Mouse (Mus musculus): ENCODE data around the gene E330017A01Rik.

E330017A01Rik gene

DNA sequence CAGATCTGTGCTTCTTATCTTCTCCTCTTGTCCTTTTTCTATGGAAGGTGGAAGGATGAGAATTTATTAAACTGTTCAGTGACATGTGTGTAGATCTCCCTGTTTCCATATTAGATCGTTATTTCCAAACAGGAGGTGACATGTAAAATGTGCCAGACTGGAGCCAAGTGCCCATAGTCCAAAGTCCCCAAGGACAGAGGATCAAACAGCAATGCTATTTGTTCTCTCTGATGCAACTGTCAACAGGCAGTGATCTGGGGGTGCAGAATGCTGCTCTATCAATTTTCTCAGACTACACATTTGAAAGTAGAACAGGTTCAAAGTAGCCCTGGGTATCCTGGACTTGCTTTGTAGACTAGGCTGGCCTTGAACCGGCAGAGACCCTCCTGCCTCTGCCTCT, 25.3 kb upstream of the E330017A01Rik start:
- DNase-seq (ENCODE audit: extremely low read depth, low read depth, low spot score), result no peak

- DNase-seq (ENCODE audit: extremely low read depth, low read depth, low spot score), result no peak
Measured at GRCm38 (mm10) chr16:58663021-58663420, 24.5 kb upstream of the E330017A01Rik start.

DNA sequence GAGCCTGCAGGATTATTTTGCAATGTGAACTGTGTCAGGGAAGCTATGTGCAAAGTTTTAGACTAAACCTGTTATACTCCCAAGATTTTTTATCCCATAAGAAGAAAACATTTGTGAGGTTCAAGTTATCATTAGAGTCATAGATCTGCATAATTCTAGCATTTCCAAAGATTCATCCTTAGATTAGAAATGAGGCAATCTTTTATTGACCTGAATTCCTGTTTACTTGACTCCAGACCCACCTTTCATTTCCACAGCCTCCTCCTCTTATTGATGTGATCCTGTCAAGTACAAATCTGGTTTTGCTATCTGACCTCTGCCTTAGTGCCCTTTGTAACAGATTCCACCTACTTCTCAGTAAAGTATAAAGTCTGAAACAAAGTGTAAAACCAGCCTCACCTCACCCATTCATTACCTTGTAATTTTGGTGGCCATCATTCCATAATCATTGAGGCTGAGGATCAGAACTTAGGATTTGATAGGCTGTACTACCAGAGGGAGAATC, 23.8 kb upstream of the E330017A01Rik start:
- no peak for DNase-seq (ENCODE audit: extremely low read depth, low read depth, low spot score)

- no peak for DNase-seq (ENCODE audit: extremely low read depth, low read depth, low spot score)
Measured at GRCm38 (mm10) chr16:58661826-58662225, 23.3 kb upstream of the E330017A01Rik start.

DNA sequence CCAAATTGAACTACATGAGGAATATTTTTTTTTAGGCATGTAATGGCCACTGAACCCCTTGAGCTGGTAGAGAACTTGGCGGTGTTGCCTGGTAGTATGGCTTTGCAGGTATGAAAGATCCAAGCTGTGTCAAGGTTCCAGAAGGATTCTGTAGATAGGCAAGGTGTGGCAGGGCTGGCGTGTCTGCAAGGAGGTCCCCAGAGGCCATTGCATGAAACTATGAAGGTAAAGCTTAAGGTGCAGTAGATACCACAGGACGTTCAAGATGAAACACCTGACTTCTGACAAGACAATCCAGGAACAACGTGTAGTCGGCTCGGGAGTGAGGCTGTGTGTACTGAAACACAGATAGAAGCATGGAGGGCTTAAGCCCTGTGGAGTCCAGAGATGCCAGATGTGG, 20.1 kb upstream of the E330017A01Rik start:
- no peak for DNase-seq (ENCODE audit: extremely low read depth, low read depth, low spot score)

- no peak for DNase-seq (ENCODE audit: extremely low read depth, low read depth, low spot score)
Measured at GRCm38 (mm10) chr16:58656526-58656925, 18.0 kb upstream of the E330017A01Rik start.

- DNase-seq (ENCODE audit: extremely low read depth, low read depth, low spot score), result no peak
Measured at GRCm38 (mm10) chr16:58655751-58656150, 17.2 kb upstream of the E330017A01Rik start.

- DNase-seq (ENCODE audit: extremely low read depth, low read depth, low spot score), result no peak
Measured at GRCm38 (mm10) chr16:58649979-58650378, 11.4 kb upstream of the E330017A01Rik start.

DNA sequence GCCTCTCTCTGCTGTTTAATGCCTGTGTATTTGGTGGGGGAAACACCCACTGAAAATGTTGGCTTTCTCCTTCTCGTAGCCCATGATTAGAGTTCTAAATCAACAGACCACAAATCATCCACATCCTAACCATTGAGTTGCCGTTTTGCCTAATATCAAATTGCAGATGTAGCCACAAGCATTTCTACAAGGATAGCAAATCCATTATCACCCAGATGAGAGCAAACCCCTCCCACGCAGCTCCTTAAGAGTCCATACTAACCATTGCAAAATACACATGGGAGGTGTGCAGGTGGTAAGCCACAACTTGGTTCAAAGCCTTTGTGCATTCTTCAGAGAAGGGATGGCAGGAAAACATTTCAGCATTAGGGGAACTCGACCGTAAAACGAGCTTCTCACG, 523 bp downstream of the E330017A01Rik start:
- no peak for DNase-seq (ENCODE audit: extremely low read depth, low read depth, low spot score)

DNA sequence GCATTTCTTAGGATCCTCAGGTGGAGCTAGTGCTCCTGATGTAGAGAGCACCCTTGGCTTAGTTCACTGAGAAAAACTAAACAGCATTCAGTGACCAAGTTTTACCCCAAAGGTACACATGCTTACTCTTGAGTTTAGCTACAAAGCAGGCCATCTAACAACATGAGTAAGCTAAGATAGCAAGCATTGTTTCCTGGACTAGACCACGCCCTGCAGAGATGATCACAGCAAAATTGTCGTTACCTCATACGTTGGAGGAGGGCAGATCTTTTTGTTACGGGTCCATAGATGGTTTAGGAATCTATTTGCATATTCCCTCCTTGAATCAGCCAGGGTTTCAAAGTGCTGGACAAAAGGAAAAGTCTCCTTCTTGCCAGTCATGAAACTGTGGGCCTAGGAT, 1.1 kb downstream of the E330017A01Rik start:
- DNase-seq (ENCODE audit: extremely low read depth, low read depth, low spot score), result no peak

DNA sequence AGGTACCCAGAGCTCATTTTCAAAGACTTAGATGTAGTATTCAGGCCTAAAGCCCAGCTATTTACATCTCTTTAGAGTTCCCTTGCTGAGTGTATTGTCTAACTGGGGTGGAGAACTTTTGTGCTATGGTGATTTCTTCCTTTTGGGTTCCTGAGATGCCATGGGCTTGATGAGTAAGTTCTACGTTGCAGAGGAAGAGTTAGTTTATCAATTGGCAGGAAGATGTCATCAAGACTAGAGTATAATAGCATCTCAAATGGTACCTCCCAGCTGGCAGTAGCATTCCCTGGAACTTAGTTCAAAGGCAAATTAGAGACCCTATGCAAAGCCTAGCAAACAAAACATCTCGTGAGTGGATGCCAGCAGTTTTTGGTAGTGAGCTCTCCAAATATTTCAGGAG, 2.7 kb downstream of the E330017A01Rik start:
- DNase-seq (ENCODE audit: extremely low read depth, low read depth, low spot score), result no peak

DNA sequence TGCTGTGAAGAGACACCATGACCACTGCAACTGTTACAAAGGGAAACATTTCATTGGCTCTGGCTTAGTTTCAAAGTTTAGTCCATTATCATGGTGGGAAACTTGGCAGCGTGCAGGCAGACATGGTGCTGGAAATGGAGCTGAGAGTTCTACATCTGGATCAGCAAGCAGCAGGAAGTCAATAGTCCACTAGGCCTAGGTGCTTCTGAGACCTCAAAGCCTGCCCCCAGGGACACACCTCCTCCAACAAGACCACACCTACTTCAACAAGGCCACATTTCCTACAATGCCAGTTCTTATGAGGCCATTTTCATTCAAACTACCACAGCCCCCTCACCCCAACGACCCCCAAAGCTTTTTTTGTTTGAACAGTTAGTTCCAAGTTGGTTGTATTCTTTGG, 8.8 kb downstream of the E330017A01Rik start:
- no peak for DNase-seq (ENCODE audit: extremely low read depth, low read depth, low spot score)

DNA sequence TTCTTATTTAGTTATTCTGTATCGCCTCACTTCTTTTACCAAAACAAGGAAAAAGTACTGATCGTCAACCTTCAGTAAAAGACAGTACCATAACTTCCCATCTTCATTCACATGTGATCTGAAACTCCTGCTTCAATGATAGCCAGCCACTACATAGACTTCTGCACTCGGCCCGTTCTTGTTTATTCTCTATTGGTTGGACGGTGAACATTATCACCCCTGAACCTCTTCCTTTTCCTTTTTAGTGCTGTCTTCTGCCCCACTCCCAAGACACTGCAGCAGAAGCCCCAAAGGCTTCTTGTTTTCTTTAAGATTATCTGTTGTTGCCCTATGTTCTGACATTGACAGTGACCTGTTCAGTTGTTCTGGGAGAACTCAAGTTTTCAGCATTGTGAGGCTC, 9.6 kb downstream of the E330017A01Rik start:
- DNase-seq (ENCODE audit: extremely low read depth, low read depth, low spot score), result no peak

GRCm38 (mm10) chr16:58628336-58628680, 10.2 kb downstream of the E330017A01Rik start:
- no peak for DNase-seq (ENCODE audit: extremely low read depth, low read depth, low spot score)

DNA sequence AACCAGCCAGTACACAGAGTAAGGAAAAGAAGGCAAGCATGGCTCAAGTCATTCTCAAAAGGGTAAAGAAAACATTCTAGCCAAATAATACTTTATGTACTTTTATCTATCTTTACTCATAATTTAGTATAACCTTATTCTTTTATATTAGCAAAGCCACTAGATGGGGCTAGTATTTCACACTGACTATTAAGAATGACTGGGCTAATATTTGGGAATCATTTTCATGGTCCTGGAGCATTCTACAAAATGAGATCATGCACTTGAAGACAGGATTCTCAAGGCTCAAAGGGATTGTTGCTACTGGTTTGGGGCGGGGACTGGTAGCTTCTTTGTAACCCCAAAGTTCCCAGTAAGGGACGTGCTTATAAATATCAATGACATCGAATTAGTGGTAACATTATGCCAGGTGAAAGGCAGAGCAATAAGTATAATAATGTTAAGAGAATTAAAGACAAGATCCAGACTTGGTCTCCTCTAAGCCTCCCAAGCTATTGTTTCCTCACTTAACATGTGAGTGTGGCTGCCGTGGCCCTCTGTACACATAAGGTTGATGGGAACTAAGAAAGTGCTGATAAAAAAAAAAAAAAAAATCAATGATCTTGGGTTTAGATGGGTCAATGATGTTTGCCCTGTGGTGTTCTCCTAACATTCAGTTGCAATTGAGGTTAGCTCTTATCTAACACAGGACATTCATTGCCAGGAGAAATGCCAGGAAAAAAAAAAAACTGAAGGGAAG, 10.8 kb downstream of the E330017A01Rik start:
- no peak for DNase-seq (ENCODE audit: extremely low read depth, low read depth, low spot score)

- no peak for DNase-seq (ENCODE audit: extremely low read depth, low read depth, low spot score)
Measured at GRCm38 (mm10) chr16:58623944-58624343, 14.6 kb downstream of the E330017A01Rik start.

DNA sequence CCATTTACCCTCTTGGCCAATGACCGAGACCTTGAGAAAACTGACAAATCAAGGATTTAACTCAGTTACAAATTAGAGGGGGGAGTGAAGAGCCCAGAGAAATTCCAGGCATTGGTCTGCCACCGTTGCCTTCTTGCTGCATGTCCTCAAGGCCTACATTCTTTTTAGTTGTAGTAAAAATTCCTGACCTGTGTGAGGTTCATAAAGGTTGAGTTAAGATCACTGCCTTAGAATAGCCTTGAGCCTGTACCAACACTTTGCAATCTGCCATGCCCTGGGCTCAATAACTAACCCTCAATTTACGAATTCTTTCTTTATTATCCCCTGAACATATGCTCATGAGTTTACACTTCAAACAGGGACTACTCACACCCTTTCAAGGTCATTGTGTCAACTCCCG, 15.4 kb downstream of the E330017A01Rik start:
- DNase-seq (ENCODE audit: extremely low read depth, low read depth, low spot score), result no peak

DNA sequence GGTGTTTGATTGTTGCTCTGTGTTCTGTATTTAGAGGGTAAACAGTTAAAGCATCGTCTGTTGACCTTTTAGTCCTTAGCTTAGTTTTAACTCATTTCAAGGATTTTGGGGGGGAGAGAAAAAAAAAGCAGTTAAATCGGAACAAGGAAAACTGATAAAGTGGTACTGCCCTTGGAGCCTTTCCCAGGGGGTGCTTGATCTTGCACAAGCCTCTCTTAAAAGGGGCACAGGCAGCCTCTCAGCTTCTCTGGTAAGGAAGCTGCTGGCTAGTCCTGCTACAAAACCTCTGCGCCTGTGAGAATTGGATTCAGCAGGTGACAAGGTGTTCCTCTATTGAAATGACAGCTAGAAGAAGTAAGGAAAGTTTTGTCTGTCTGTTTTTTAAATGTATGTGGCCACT, 16.2 kb downstream of the E330017A01Rik start:
- DNase-seq (ENCODE audit: extremely low read depth, low read depth, low spot score), result no peak

- DNase-seq (ENCODE audit: extremely low read depth, low read depth, low spot score), result no peak
Measured at GRCm38 (mm10) chr16:58617346-58617745, 21.2 kb downstream of the E330017A01Rik start.

DNA sequence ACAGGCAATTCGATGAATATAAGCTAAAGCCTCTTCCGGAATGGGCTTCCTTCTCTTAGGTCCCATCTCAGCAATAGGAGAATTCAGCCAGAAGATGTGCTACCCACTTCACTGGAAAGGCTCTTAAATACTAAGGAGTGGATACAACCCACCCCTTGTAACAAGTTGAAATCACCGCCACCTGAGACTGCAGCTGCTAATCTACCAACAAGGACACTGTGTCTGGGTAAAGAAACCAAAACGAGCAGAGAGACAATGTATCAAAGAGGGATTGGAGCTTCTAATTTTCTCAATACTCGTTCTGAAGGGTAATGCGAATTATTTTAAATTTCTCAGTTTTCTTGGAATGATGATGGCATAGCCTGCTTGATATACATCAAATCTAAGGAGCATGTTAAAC, 21.7 kb downstream of the E330017A01Rik start, which contains the start of gene Gm813:
Gm813 (minus strand) TSS at position 101 of the 400 bp plus-strand sequence.
- DNase-seq (ENCODE audit: extremely low read depth, low read depth, low spot score), result no peak

DNA sequence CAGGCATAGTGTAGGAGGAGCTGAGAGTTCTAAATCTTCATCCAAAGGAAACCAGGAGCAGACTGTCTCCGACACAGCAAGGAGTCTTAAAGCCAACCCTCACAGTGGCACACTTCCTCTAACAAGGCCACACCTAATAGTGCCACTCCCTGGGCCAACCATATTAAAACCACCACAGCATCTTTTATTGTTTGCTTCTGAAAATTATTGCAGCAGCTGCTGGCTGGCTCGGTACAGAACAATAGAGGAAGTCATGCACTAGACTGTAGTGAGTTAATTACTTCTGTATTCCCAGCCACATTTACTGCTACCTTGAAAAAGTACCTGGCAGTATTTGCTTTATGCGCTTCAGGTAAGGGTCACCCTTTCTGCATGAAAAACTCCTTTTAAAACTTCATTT, 25.6 kb downstream of the E330017A01Rik start:
- DNase-seq (ENCODE audit: extremely low read depth, low read depth, low spot score), result no peak

- no peak for DNase-seq (ENCODE audit: extremely low read depth, low read depth, low spot score)
Measured at GRCm38 (mm10) chr16:58607101-58607500, 31.4 kb downstream of the E330017A01Rik start.

DNA sequence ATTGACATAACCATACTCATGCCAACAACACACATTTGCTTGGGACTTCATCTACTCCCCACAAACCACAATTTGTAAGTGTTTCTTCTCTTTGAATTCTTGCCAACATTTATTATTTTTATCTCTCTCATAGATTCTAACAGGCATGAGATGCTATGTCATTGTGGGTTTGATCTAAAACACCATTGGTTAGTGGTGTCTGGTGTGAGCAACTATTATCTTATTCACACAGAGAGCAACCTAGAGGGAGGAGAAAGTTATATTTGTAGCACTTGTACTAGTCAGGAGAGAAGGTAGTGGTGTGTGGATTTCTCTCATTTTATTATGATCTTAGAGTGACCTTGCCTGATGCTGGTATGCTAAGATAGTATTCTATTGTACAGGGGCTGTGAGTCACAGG, 33.9 kb downstream of the E330017A01Rik start:
- no peak for DNase-seq (ENCODE audit: extremely low read depth, low read depth, low spot score)
